Mouse (Mus musculus): ENCODE results near the gene Gm11146. TPM values are rescaled to one million over a fixed set of nuclear protein-coding genes. Genes with fewer than 3 reads are reported as not detected.
A peak's percentile ranks its signal among the peaks of the same experiment; 100 is the strongest.

Gene Gm11146
- polyA plus RNA-seq (2014; fragmentation: Nextera tagmentation; extraction: Ambion mirVana), result not detected in 2 replicates

GRCm38 (mm10) chr16:77601994-77602393 lies at the start of gene Gm11146:
Gene Gm11146 (minus strand): TSS chr16:77602094.
- 94% methylated on average over 1 of the region's 1 CpGs for WGBS
- H3K9me3 ChIP-seq (ENCODE audit: control insufficient read depth, low read length), result no peaks in the 10 kb centered on the region
- no peak within 1 kb of the TSS for H3K4me3 ChIP-seq (ENCODE audit: low read depth, low read length)
- H3K4me1 ChIP-seq (ENCODE audit: control insufficient read depth, insufficient read depth, low read length), result no peaks in the 10 kb centered on the region
- no peak within 1 kb of the TSS for H3K4me2 ChIP-seq (ENCODE audit: low read depth, low read length)
- no peaks in the 10 kb centered on the region for H3K36me3 ChIP-seq (ENCODE audit: control insufficient read depth, insufficient read depth, low read length)
- H3K27me3 ChIP-seq (replicated peaks; ENCODE audit: control insufficient read depth, insufficient read depth, low read length), result no peaks in the 10 kb centered on the region
- no peak for ATAC-seq (ENCODE audit: low read depth)
- no peak for DNase-seq (ENCODE audit: low spot score)
- no peak within 1 kb of the TSS for H3K27ac ChIP-seq (replicated peaks; ENCODE audit: low read depth, low read length)
- H3K9ac ChIP-seq (ENCODE audit: low read depth, low read length), result no peak within 1 kb of the TSS

GRCm38 (mm10) chr16:77650596-77650995 lies 48.7 kb upstream of the Gm11146 start:
- DNase-seq (ENCODE audit: low spot score), result no peak
- no peaks in the 10 kb centered on the region for H3K9me3 ChIP-seq (ENCODE audit: control insufficient read depth, low read length)
- H3K36me3 ChIP-seq (ENCODE audit: control insufficient read depth, insufficient read depth, low read length), result no peaks in the 10 kb centered on the region
- H3K9ac ChIP-seq (ENCODE audit: low read depth, low read length), result no peak overlapping the region
- no peaks in the 10 kb centered on the region for H3K4me1 ChIP-seq (ENCODE audit: control insufficient read depth, insufficient read depth, low read length)
- H3K27me3 ChIP-seq (replicated peaks; ENCODE audit: control insufficient read depth, insufficient read depth, low read length), result no peaks in the 10 kb centered on the region
- WGBS, result 68% methylated on average over 1 of the region's 1 CpGs
- ATAC-seq (ENCODE audit: low read depth), result no peak
- no peak overlapping the region for H3K27ac ChIP-seq (replicated peaks; ENCODE audit: low read depth, low read length)
- no peak overlapping the region for H3K4me2 ChIP-seq (ENCODE audit: low read depth, low read length)
- no peak overlapping the region for H3K4me3 ChIP-seq (ENCODE audit: low read depth, low read length)

GRCm38 (mm10) chr16:77649006-77649405 lies 47.1 kb upstream of the Gm11146 start:
- no peak overlapping the region for H3K4me2 ChIP-seq (ENCODE audit: low read depth, low read length)
- no peak overlapping the region for H3K9ac ChIP-seq (ENCODE audit: low read depth, low read length)
- no peaks in the 10 kb centered on the region; the same call in 1 of the 2 replicates for H3K4me1 ChIP-seq (ENCODE audit: control insufficient read depth, insufficient read depth, low read length)
- H3K9me3 ChIP-seq (ENCODE audit: control insufficient read depth, low read length), result no peaks in the 10 kb centered on the region
- no peak overlapping the region for H3K4me3 ChIP-seq (ENCODE audit: low read depth, low read length)
- H3K27ac ChIP-seq (replicated peaks; ENCODE audit: low read depth, low read length), result no peak overlapping the region
- ATAC-seq (ENCODE audit: low read depth) (no peak), DNase-seq (ENCODE audit: low spot score) (no peak)
- 76% methylated on average over 2 of the region's 2 CpGs for WGBS
- no peaks in the 10 kb centered on the region for H3K36me3 ChIP-seq (ENCODE audit: control insufficient read depth, insufficient read depth, low read length)
- H3K27me3 ChIP-seq (replicated peaks; ENCODE audit: control insufficient read depth, insufficient read depth, low read length), result no peaks in the 10 kb centered on the region

GRCm38 (mm10) chr16:77648181-77648580 lies 46.3 kb upstream of the Gm11146 start:
- H3K4me2 ChIP-seq (ENCODE audit: low read depth, low read length), result no peak overlapping the region
- no peaks in the 10 kb centered on the region for H3K36me3 ChIP-seq (ENCODE audit: control insufficient read depth, insufficient read depth, low read length)
- H3K4me1 ChIP-seq (ENCODE audit: control insufficient read depth, insufficient read depth, low read length), result peaks cover 7% of the 10 kb centered on the region; the same call in 1 of the 2 replicates
- H3K27me3 ChIP-seq (replicated peaks; ENCODE audit: control insufficient read depth, insufficient read depth, low read length), result no peaks in the 10 kb centered on the region
- no peak for ATAC-seq (ENCODE audit: low read depth)
- H3K27ac ChIP-seq (replicated peaks; ENCODE audit: low read depth, low read length), result no peak overlapping the region
- no peak overlapping the region for H3K9ac ChIP-seq (ENCODE audit: low read depth, low read length)
- 62% methylated on average over 2 of the region's 2 CpGs for WGBS
- no peaks in the 10 kb centered on the region for H3K9me3 ChIP-seq (ENCODE audit: control insufficient read depth, low read length)
- no peak for DNase-seq (ENCODE audit: low spot score)
- H3K4me3 ChIP-seq (ENCODE audit: low read depth, low read length), result no peak overlapping the region

- no peaks in the 10 kb centered on the region for H3K36me3 ChIP-seq (ENCODE audit: control insufficient read depth, insufficient read depth, low read length)
- no peak overlapping the region for H3K9ac ChIP-seq (ENCODE audit: low read depth, low read length)
- no peaks in the 10 kb centered on the region for H3K9me3 ChIP-seq (ENCODE audit: control insufficient read depth, low read length)
- H3K27ac ChIP-seq (replicated peaks; ENCODE audit: low read depth, low read length), result no peak overlapping the region; the same call in 1 of the 2 replicates
- WGBS, result 78% methylated on average over 7 of the region's 7 CpGs
- no peak overlapping the region for H3K4me2 ChIP-seq (ENCODE audit: low read depth, low read length)
- DNase-seq (ENCODE audit: low spot score), result no peak
- peaks cover 13% of the 10 kb centered on the region; the same call in 1 of the 2 replicates for H3K4me1 ChIP-seq (ENCODE audit: control insufficient read depth, insufficient read depth, low read length)
- no peak overlapping the region for H3K4me3 ChIP-seq (ENCODE audit: low read depth, low read length)
- no peak for ATAC-seq (ENCODE audit: low read depth)
- H3K27me3 ChIP-seq (replicated peaks; ENCODE audit: control insufficient read depth, insufficient read depth, low read length), result no peaks in the 10 kb centered on the region
Measured at GRCm38 (mm10) chr16:77646146-77646545, 44.3 kb upstream of the Gm11146 start.

GRCm38 (mm10) chr16:77644976-77645375 lies 43.1 kb upstream of the Gm11146 start:
- Histone ChIP-seq H3K4me2 (ENCODE audit: low read depth, low read length) (peak overlapping the region; percentile 26), H3K4me1 (ENCODE audit: control insufficient read depth, insufficient read depth, low read length) (peaks cover 13% of the 10 kb centered on the region; the same call in 1 of the 2 replicates), H3K9me3 (ENCODE audit: control insufficient read depth, low read length) (no peaks in the 10 kb centered on the region), H3K9ac (ENCODE audit: low read depth, low read length) (no peak overlapping the region), H3K27ac (replicated peaks; ENCODE audit: low read depth, low read length) (no peak overlapping the region), H3K27me3 (replicated peaks; ENCODE audit: control insufficient read depth, insufficient read depth, low read length) (no peaks in the 10 kb centered on the region), H3K4me3 (ENCODE audit: low read depth, low read length) (peak overlapping the region; percentile 10; the same call in 1 of the 2 replicates), H3K36me3 (ENCODE audit: control insufficient read depth, insufficient read depth, low read length) (no peaks in the 10 kb centered on the region)
- WGBS, result 44% methylated on average over 1 of the region's 1 CpGs
- no peak for DNase-seq (ENCODE audit: low spot score)
- no peak for ATAC-seq (ENCODE audit: low read depth)

- H3K4me3 ChIP-seq (ENCODE audit: low read depth, low read length), result peak overlapping the region; percentile 40
- peak overlapping the region; percentile 68 for H3K4me2 ChIP-seq (ENCODE audit: low read depth, low read length)
- peaks cover 13% of the 10 kb centered on the region; the same call in 1 of the 2 replicates for H3K4me1 ChIP-seq (ENCODE audit: control insufficient read depth, insufficient read depth, low read length)
- peak overlapping the region; percentile 63 for H3K9ac ChIP-seq (ENCODE audit: low read depth, low read length)
- H3K36me3 ChIP-seq (ENCODE audit: control insufficient read depth, insufficient read depth, low read length), result no peaks in the 10 kb centered on the region
- 1% methylated on average over 31 of the region's 31 CpGs for WGBS
- no peaks in the 10 kb centered on the region for H3K27me3 ChIP-seq (replicated peaks; ENCODE audit: control insufficient read depth, insufficient read depth, low read length)
- peak; percentile 84 for DNase-seq (ENCODE audit: low spot score)
- peak; percentile 92 for ATAC-seq (ENCODE audit: low read depth)
- H3K27ac ChIP-seq (replicated peaks; ENCODE audit: low read depth, low read length), result peak overlapping the region; percentile 75
- no peaks in the 10 kb centered on the region for H3K9me3 ChIP-seq (ENCODE audit: control insufficient read depth, low read length)
Measured at GRCm38 (mm10) chr16:77643871-77644720, 42.2 kb upstream of the Gm11146 start.

- peak overlapping the region; percentile 75 for H3K27ac ChIP-seq (replicated peaks; ENCODE audit: low read depth, low read length)
- peak overlapping the region; percentile 40 for H3K4me3 ChIP-seq (ENCODE audit: low read depth, low read length)
- peak overlapping the region; percentile 68 for H3K4me2 ChIP-seq (ENCODE audit: low read depth, low read length)
- H3K9me3 ChIP-seq (ENCODE audit: control insufficient read depth, low read length), result no peaks in the 10 kb centered on the region
- ATAC-seq (ENCODE audit: low read depth) (no peak), DNase-seq (ENCODE audit: low spot score) (peak; percentile 54)
- peak overlapping the region; percentile 63; the same call in 1 of the 2 replicates for H3K9ac ChIP-seq (ENCODE audit: low read depth, low read length)
- H3K36me3 ChIP-seq (ENCODE audit: control insufficient read depth, insufficient read depth, low read length), result no peaks in the 10 kb centered on the region
- H3K27me3 ChIP-seq (replicated peaks; ENCODE audit: control insufficient read depth, insufficient read depth, low read length), result no peaks in the 10 kb centered on the region
- WGBS, result 66% methylated on average over 14 of the region's 14 CpGs
- peaks cover 13% of the 10 kb centered on the region; the same call in 1 of the 2 replicates for H3K4me1 ChIP-seq (ENCODE audit: control insufficient read depth, insufficient read depth, low read length)
Measured at GRCm38 (mm10) chr16:77643036-77643870, 41.4 kb upstream of the Gm11146 start.

All from embryonic facial prominence, embryonic 14.5 days (tissue).